Mouse (Mus musculus): Measurements from ENCODE around the gene Serbp1. TPM values are rescaled to one million over a fixed set of nuclear protein-coding genes. Genes with fewer than 3 reads are reported as not detected.
A peak's percentile ranks its signal among the peaks of the same experiment; 100 is the strongest.

The Serbp1 gene
- polyA plus RNA-seq, 1 experiment from 2014 or later, result 337 TPM

GRCm38 (mm10) chr6:67300710-67301163 lies 62.8 kb downstream of the Serbp1 start:
- Histone ChIP-seq H3K4me2 (ENCODE audit: low read length) (no peak overlapping the region), H3K4me1 (ENCODE audit: control insufficient read depth, insufficient read depth, low read length) (0 out of 2 replicates have a peak, but pooled peaks cover 3% of the 10 kb centered on the region), H3K27me3 (ENCODE audit: control insufficient read depth, insufficient read depth, low read length) (no peaks in the 10 kb centered on the region), H3K9ac (replicated peaks; ENCODE audit: low read length) (no peak overlapping the region), H3K9me3 (ENCODE audit: control insufficient read depth, low read length) (no peaks in the 10 kb centered on the region), H3K36me3 (ENCODE audit: control insufficient read depth, insufficient read depth, low read length) (no peaks in the 10 kb centered on the region), H3K27ac (replicated peaks; ENCODE audit: low read depth, low read length) (no peak overlapping the region), H3K4me3 (replicated peaks; ENCODE audit: low read depth, low read length) (no peak overlapping the region)
- no peak for ATAC-seq (ENCODE audit: low FRiP score, low TSS enrichment)
- 56% methylated on average over 6 of the region's 6 CpGs for WGBS
- DNase-seq, result peak; percentile 14

DNA sequence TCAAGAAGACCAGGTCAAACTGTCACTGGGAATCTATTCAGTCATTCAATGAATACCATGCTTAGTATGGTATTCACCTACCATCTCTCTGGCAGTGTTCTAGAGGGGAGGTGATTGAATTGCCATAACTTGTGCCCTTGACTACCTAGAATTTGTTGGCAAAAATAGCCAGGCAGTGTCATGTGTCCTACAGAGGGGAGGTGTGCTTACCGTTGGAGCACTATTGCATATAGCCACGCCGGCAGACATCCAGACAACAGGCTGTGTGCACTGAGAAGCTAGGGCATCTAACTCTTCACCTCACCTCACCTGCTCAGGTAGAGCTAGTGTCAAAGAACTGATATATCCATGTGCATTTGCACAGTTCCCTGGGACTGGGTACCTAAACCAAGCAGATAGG lies 63.3 kb downstream of the Serbp1 start:
- Histone ChIP-seq H3K9ac (replicated peaks; ENCODE audit: low read length) (no peak overlapping the region), H3K36me3 (ENCODE audit: control insufficient read depth, insufficient read depth, low read length) (no peaks in the 10 kb centered on the region), H3K9me3 (ENCODE audit: control insufficient read depth, low read length) (no peaks in the 10 kb centered on the region), H3K4me3 (replicated peaks; ENCODE audit: low read depth, low read length) (no peak overlapping the region), H3K27me3 (ENCODE audit: control insufficient read depth, insufficient read depth, low read length) (no peaks in the 10 kb centered on the region), H3K4me1 (ENCODE audit: control insufficient read depth, insufficient read depth, low read length) (0 out of 2 replicates have a peak, but pooled peaks cover 3% of the 10 kb centered on the region), H3K4me2 (ENCODE audit: low read length) (no peak overlapping the region), H3K27ac (replicated peaks; ENCODE audit: low read depth, low read length) (no peak overlapping the region)
- DNase-seq, result no peak
- 94% methylated on average over 3 of the region's 3 CpGs for WGBS
- ATAC-seq (ENCODE audit: low FRiP score, low TSS enrichment), result no peak

DNA sequence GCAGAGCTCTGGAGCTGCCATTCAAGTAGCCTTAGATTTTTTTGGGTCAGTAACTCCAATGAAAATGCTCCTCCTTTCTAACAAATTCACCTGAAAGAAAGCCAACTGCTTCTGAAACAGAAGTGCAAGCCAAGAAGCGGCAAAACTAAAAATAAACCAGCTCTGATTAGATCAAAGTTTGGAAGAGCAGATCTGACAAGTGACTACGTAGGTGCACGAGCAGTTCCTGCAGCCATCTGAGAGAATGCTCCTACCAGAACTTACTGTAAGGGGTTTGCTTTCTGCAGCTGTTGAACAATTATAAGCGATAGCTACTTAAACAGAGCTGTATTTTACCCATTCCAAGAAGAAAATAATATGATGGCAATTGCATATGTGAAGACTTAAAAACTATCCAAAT lies 64.5 kb downstream of the Serbp1 start:
- Histone ChIP-seq H3K9ac (replicated peaks; ENCODE audit: low read length) (no peak overlapping the region), H3K4me3 (replicated peaks; ENCODE audit: low read depth, low read length) (no peak overlapping the region), H3K27ac (replicated peaks; ENCODE audit: low read depth, low read length) (no peak overlapping the region), H3K36me3 (ENCODE audit: control insufficient read depth, insufficient read depth, low read length) (no peaks in the 10 kb centered on the region), H3K4me2 (ENCODE audit: low read length) (no peak overlapping the region), H3K4me1 (ENCODE audit: control insufficient read depth, insufficient read depth, low read length) (0 out of 2 replicates have a peak, but pooled peaks cover 3% of the 10 kb centered on the region), H3K9me3 (ENCODE audit: control insufficient read depth, low read length) (no peaks in the 10 kb centered on the region), H3K27me3 (ENCODE audit: control insufficient read depth, insufficient read depth, low read length) (no peaks in the 10 kb centered on the region)
- 91% methylated on average over 4 of the region's 4 CpGs for WGBS
- ATAC-seq (ENCODE audit: low FRiP score, low TSS enrichment) (no peak), DNase-seq (no peak)

DNA sequence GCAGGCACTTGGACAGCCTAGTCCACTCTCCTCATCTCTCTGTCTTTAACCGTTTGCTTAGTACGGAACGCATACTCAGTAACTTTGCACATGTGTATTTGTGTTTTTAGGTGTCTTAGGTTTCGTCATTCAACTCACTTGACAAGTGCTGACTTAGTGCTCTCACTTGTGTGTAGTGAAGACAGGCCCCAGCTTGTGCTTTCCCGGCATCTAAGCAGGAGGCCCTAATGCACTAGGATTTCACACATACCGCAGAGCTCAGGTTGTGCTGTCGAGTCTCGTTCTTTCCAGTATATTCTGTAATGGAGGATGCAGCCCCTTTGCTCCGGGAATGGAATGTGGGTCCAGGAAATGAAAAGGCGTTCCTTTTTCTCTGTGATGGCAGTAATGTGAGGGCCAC lies 65.2 kb downstream of the Serbp1 start:
- no peaks in the 10 kb centered on the region for H3K9me3 ChIP-seq (ENCODE audit: control insufficient read depth, low read length)
- 0 out of 2 replicates have a peak, but pooled peaks cover 3% of the 10 kb centered on the region for H3K4me1 ChIP-seq (ENCODE audit: control insufficient read depth, insufficient read depth, low read length)
- DNase-seq, result no peak
- H3K4me3 ChIP-seq (replicated peaks; ENCODE audit: low read depth, low read length), result no peak overlapping the region
- no peaks in the 10 kb centered on the region for H3K27me3 ChIP-seq (ENCODE audit: control insufficient read depth, insufficient read depth, low read length)
- no peak overlapping the region for H3K4me2 ChIP-seq (ENCODE audit: low read length)
- no peak for ATAC-seq (ENCODE audit: low FRiP score, low TSS enrichment)
- H3K27ac ChIP-seq (replicated peaks; ENCODE audit: low read depth, low read length), result no peak overlapping the region
- no peaks in the 10 kb centered on the region for H3K36me3 ChIP-seq (ENCODE audit: control insufficient read depth, insufficient read depth, low read length)
- H3K9ac ChIP-seq (replicated peaks; ENCODE audit: low read length), result no peak overlapping the region
- 90% methylated on average over 10 of the region's 10 CpGs for whole genome bisulfite sequencing

DNA sequence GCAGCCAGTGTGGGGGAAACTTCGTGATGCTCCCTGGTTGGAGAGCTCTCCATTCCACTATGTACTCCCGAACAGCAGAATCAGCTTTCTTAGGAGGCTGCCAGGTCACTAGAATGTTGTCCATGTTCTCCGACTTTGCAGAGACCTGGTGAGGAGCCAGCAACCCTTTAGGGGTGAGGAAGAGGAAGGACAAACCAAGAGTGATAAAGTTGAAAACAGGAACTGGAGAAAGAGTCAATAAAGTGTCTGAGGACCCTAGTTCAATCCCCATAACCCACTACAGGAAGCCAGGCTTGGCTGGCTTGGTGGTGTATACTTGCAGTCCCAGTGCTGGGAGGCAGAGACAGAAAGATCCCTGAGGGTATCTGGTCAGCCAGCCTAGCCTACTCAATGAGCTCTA lies 71.0 kb downstream of the Serbp1 start:
- Histone ChIP-seq H3K36me3 (ENCODE audit: control insufficient read depth, insufficient read depth, low read length) (no peaks in the 10 kb centered on the region), H3K4me1 (ENCODE audit: control insufficient read depth, insufficient read depth, low read length) (no peaks in the 10 kb centered on the region), H3K4me3 (replicated peaks; ENCODE audit: low read depth, low read length) (no peak overlapping the region), H3K9me3 (ENCODE audit: control insufficient read depth, low read length) (no peaks in the 10 kb centered on the region), H3K9ac (replicated peaks; ENCODE audit: low read length) (no peak overlapping the region), H3K27ac (replicated peaks; ENCODE audit: low read depth, low read length) (no peak overlapping the region), H3K27me3 (ENCODE audit: control insufficient read depth, insufficient read depth, low read length) (no peaks in the 10 kb centered on the region), H3K4me2 (ENCODE audit: low read length) (no peak overlapping the region)
- DNase-seq (no peak), ATAC-seq (ENCODE audit: low FRiP score, low TSS enrichment) (no peak)
- 89% methylated on average over 3 of the region's 3 CpGs for WGBS

GRCm38 (mm10) chr6:67309752-67310151 lies 71.8 kb downstream of the Serbp1 start:
- 94% methylated on average over 3 of the region's 3 CpGs for WGBS
- ATAC-seq (ENCODE audit: low FRiP score, low TSS enrichment) (no peak), DNase-seq (no peak)
- no peak overlapping the region for H3K4me3 ChIP-seq (replicated peaks; ENCODE audit: low read depth, low read length)
- no peak overlapping the region for H3K27ac ChIP-seq (replicated peaks; ENCODE audit: low read depth, low read length)
- H3K4me1 ChIP-seq (ENCODE audit: control insufficient read depth, insufficient read depth, low read length), result no peaks in the 10 kb centered on the region
- no peaks in the 10 kb centered on the region for H3K27me3 ChIP-seq (ENCODE audit: control insufficient read depth, insufficient read depth, low read length)
- H3K9me3 ChIP-seq (ENCODE audit: control insufficient read depth, low read length), result no peaks in the 10 kb centered on the region
- no peaks in the 10 kb centered on the region for H3K36me3 ChIP-seq (ENCODE audit: control insufficient read depth, insufficient read depth, low read length)
- H3K4me2 ChIP-seq (ENCODE audit: low read length), result no peak overlapping the region
- H3K9ac ChIP-seq (replicated peaks; ENCODE audit: low read length), result no peak overlapping the region

DNA sequence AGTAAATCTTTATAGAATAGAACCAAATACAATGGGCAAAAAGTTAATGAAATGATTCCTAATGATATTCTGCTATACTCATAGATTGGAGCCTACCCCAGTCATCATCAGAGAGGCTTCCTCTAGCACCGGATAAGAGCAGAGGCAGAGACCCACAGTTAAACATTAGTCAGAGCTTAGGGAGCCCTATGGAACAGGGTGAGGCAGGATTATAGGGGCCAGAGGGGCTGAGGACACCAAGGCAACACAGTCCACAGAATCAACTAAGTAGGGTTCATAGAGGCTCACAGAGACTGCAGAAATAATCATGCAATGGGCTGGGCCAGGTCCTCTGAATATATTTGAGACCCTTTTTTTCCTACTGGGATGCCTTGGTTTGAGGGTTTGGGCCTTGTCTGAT lies 76.7 kb downstream of the Serbp1 start:
- Histone ChIP-seq H3K4me1 (ENCODE audit: control insufficient read depth, insufficient read depth, low read length) (no peaks in the 10 kb centered on the region), H3K27ac (replicated peaks; ENCODE audit: low read depth, low read length) (no peak overlapping the region), H3K9ac (replicated peaks; ENCODE audit: low read length) (no peak overlapping the region), H3K4me3 (replicated peaks; ENCODE audit: low read depth, low read length) (no peak overlapping the region), H3K27me3 (ENCODE audit: control insufficient read depth, insufficient read depth, low read length) (no peaks in the 10 kb centered on the region), H3K36me3 (ENCODE audit: control insufficient read depth, insufficient read depth, low read length) (no peaks in the 10 kb centered on the region), H3K4me2 (ENCODE audit: low read length) (no peak overlapping the region), H3K9me3 (ENCODE audit: control insufficient read depth, low read length) (no peaks in the 10 kb centered on the region)
- WGBS, result 82% methylated on average over 1 of the region's 1 CpGs
- ATAC-seq (ENCODE audit: low FRiP score, low TSS enrichment) (no peak), DNase-seq (no peak)

GRCm38 (mm10) chr6:67317068-67317467 lies 79.1 kb downstream of the Serbp1 start:
- DNase-seq (no peak), ATAC-seq (ENCODE audit: low FRiP score, low TSS enrichment) (no peak)
- Histone ChIP-seq H3K4me1 (ENCODE audit: control insufficient read depth, insufficient read depth, low read length) (no peaks in the 10 kb centered on the region), H3K9me3 (ENCODE audit: control insufficient read depth, low read length) (no peaks in the 10 kb centered on the region), H3K4me2 (ENCODE audit: low read length) (no peak overlapping the region), H3K9ac (replicated peaks; ENCODE audit: low read length) (no peak overlapping the region), H3K27ac (replicated peaks; ENCODE audit: low read depth, low read length) (no peak overlapping the region), H3K36me3 (ENCODE audit: control insufficient read depth, insufficient read depth, low read length) (no peaks in the 10 kb centered on the region), H3K27me3 (ENCODE audit: control insufficient read depth, insufficient read depth, low read length) (no peaks in the 10 kb centered on the region), H3K4me3 (replicated peaks; ENCODE audit: low read depth, low read length) (no peak overlapping the region)
- 82% methylated on average over 5 of the region's 5 CpGs for WGBS

GRCm38 (mm10) chr6:67317827-67318338 lies 79.9 kb downstream of the Serbp1 start:
- Histone ChIP-seq H3K4me2 (ENCODE audit: low read length) (no peak overlapping the region), H3K9me3 (ENCODE audit: control insufficient read depth, low read length) (no peaks in the 10 kb centered on the region), H3K4me1 (ENCODE audit: control insufficient read depth, insufficient read depth, low read length) (no peaks in the 10 kb centered on the region), H3K27ac (replicated peaks; ENCODE audit: low read depth, low read length) (no peak overlapping the region), H3K9ac (replicated peaks; ENCODE audit: low read length) (no peak overlapping the region), H3K36me3 (ENCODE audit: control insufficient read depth, insufficient read depth, low read length) (no peaks in the 10 kb centered on the region), H3K4me3 (replicated peaks; ENCODE audit: low read depth, low read length) (no peak overlapping the region), H3K27me3 (ENCODE audit: control insufficient read depth, insufficient read depth, low read length) (no peaks in the 10 kb centered on the region)
- 84% methylated on average over 8 of the region's 8 CpGs for WGBS
- ATAC-seq (ENCODE audit: low FRiP score, low TSS enrichment), result no peak
- no peak for DNase-seq
